Mouse (Mus musculus) ES-Bruce4 (cell line): ENCODE measurements around the gene Ccdc155. TPM values are rescaled to one million over a fixed set of nuclear protein-coding genes. Genes with fewer than 3 reads are reported as not detected.

Experiments
- H3K27ac ChIP-seq: 2 replicates; pipeline ENCODE4 v1.5.1; 2012; ENCODE audit warnings: low read length, inconsistent platforms; ENCODE audit not compliant: insufficient read depth
- H3K27me3 ChIP-seq: 2 replicates; pipeline ENCODE4 v1.6.1; 2012; ENCODE audit warnings: mild to moderate bottlenecking, low read length, inconsistent platforms; ENCODE audit not compliant: control insufficient read depth, poor library complexity, insufficient read depth, severe bottlenecking
- H3K36me3 ChIP-seq: 2 replicates; pipeline ENCODE4 v1.6.1; 2012; ENCODE audit warnings: inconsistent platforms, mild to moderate bottlenecking, low read length, moderate library complexity; ENCODE audit not compliant: control insufficient read depth, poor library complexity, insufficient read depth, severe bottlenecking
- H3K4me1 ChIP-seq: one replicate; pipeline ENCODE4 v1.8.1; 2011; ENCODE audit warnings: low read length; ENCODE audit not compliant: control insufficient read depth, insufficient read depth
- H3K4me3 ChIP-seq: 2 replicates; pipeline ENCODE4 v1.5.1; 2011; ENCODE audit warnings: low read depth, mild to moderate bottlenecking, low read length
- H3K9ac ChIP-seq: 2 replicates; pipeline ENCODE4 v1.6.1; 2012; ENCODE audit warnings: low read depth, mild to moderate bottlenecking, inconsistent platforms; ENCODE audit not compliant: poor library complexity, severe bottlenecking
- H3K9me3 ChIP-seq: replicated peaks from 2 replicates; pipeline ENCODE4 v1.6.1; 2012; ENCODE audit warnings: mild to moderate bottlenecking, low read length, inconsistent platforms; ENCODE audit not compliant: control insufficient read depth, poor library complexity, insufficient read depth, severe bottlenecking
- CTCF ChIP-seq: IDR thresholded peaks from one replicate; pipeline ENCODE4 v1.8.1; 2011; ENCODE audit warnings: low read depth, low read length
- EP300 ChIP-seq: IDR thresholded peaks from 2 replicates; pipeline ENCODE4 v1.6.1; 2011; ENCODE audit warnings: low read depth, low read length; ENCODE audit not compliant: insufficient read depth
- POLR2A ChIP-seq: IDR thresholded peaks from one replicate; pipeline ENCODE4 v1.8.1; 2011; ENCODE audit warnings: low read length; ENCODE audit not compliant: insufficient read depth
- polyA plus RNA-seq: library from polyadenylated mRNA; stranded (reverse); fragments of >200 nt; gene quantifications from 2 replicates; pipeline ENCODE4 v1.2.4, GENCODE M21; 2011; ENCODE audit warnings: low read depth; ENCODE audit not compliant: missing spikeins, insufficient read depth, insufficient read length

Ccdc155 gene
- polyA plus RNA-seq, 1 experiment, result 2.2 TPM

- H3K36me3 ChIP-seq, result 0 out of 2 replicates have a peak, but pooled peaks cover 6% of the 10 kb centered on the region
- H3K9me3 ChIP-seq, result no peaks in the 10 kb centered on the region
- no peaks in the 10 kb centered on the region for H3K4me1 ChIP-seq
- no peaks in the 10 kb centered on the region for H3K27me3 ChIP-seq
- no peak overlapping the region for H3K9ac ChIP-seq
- no peak for TF ChIP-seq CTCF
- no peak for TF ChIP-seq EP300
- no peak for TF ChIP-seq POLR2A
- no peak overlapping the region for H3K27ac ChIP-seq
- no peak overlapping the region for H3K4me3 ChIP-seq
Measured at GRCm38 (mm10) chr7:45145460-45145859, 59.2 kb downstream of the Ccdc155 start.

DNA sequence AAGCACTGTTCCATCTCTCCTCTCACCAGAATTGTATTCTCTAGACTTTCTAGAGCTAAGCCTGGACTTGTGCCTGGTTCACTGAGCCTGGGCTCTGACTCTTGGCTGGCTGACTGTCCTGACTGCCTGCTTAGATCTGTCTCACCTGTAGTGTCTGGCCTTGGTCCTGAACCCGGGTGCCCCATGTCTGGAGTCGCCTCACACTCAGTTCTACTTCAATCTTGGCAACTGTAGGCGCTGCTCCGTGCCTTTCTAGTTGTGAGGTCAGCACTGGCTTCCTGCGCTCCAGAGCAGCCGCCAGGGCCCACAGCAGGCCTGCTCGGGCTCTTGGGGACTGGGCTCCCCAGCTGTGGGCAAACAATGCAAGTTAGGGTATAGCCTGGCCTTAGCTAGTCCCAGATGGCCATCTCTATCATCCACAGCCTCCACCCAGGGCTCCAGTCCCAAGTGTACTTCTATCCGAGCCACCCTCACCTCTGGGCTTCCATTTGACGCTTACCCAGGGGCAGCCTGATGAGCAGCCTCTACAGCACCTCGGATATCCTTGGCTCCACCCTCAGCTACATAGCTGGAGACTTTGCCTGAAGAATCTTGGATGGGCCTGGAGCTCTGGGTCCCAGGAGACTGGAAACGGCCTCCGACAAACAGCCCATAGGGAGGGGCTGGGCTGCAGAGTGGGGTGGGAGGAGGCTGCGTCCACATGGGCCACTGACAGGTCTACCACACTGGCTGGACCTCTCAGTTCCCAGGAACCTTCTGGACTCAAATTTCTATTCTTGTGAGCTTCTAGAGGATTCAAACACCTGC lies 60.1 kb downstream of the Ccdc155 start:
- Histone ChIP-seq H3K36me3 (0 out of 2 replicates have a peak, but pooled peaks cover 6% of the 10 kb centered on the region), H3K9ac (no peak overlapping the region), H3K27me3 (no peaks in the 10 kb centered on the region), H3K4me3 (no peak overlapping the region), H3K9me3 (no peaks in the 10 kb centered on the region), H3K27ac (no peak overlapping the region), H3K4me1 (no peaks in the 10 kb centered on the region)
- TF ChIP-seq EP300 (no peak), CTCF (no peak), POLR2A (no peak)

DNA sequence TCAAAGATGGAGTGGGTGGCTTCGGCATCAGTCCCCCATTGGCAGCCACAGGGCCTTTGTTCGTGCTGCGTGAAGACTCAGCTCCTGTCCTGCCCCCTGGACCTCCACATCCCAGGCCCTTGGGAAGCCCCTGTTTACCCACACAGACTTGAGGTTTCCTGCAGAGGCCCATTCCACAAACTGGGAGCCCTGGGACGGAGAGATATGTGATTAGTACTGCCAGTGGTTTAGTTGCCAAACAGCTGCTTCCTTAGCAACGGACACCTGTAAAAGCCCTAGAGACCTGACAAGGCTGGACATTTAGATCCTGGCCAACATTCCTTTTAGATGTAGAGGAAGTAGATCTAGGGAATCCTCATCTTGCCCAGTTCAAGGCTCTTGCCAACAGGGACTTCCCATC lies 62.8 kb downstream of the Ccdc155 start:
- Histone ChIP-seq H3K4me1 (no peaks in the 10 kb centered on the region), H3K9ac (no peak overlapping the region), H3K9me3 (no peaks in the 10 kb centered on the region), H3K27me3 (no peaks in the 10 kb centered on the region), H3K36me3 (0 out of 2 replicates have a peak, but pooled peaks cover 6% of the 10 kb centered on the region), H3K27ac (no peak overlapping the region), H3K4me3 (no peak overlapping the region)
- TF ChIP-seq EP300 (no peak), POLR2A (no peak), CTCF (no peak)

DNA sequence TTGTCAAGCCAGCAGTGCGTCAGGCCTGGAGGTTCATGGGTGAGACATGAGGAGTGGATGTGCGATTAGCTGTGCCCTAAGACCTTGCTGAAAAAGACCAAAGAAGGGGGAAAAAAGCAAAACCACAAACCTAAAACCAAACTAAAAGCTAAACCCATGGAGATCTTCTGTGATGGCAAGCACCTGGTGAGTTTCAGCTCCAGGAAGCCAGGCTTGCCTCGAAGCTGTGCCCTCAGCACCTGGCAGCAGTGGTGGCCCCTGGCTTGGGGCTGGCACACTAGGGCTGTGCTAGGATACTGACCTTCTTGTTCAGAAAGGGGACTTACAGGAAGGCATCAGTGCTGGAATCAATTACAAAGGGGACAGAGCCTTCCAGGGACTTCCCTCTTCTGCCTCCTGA lies 63.4 kb downstream of the Ccdc155 start:
- TF ChIP-seq EP300 (no peak), CTCF (no peak), POLR2A (no peak)
- Histone ChIP-seq H3K27ac (no peak overlapping the region), H3K27me3 (no peaks in the 10 kb centered on the region), H3K4me1 (no peaks in the 10 kb centered on the region), H3K9me3 (no peaks in the 10 kb centered on the region), H3K9ac (no peak overlapping the region), H3K36me3 (0 out of 2 replicates have a peak, but pooled peaks cover 4% of the 10 kb centered on the region), H3K4me3 (no peak overlapping the region)

DNA sequence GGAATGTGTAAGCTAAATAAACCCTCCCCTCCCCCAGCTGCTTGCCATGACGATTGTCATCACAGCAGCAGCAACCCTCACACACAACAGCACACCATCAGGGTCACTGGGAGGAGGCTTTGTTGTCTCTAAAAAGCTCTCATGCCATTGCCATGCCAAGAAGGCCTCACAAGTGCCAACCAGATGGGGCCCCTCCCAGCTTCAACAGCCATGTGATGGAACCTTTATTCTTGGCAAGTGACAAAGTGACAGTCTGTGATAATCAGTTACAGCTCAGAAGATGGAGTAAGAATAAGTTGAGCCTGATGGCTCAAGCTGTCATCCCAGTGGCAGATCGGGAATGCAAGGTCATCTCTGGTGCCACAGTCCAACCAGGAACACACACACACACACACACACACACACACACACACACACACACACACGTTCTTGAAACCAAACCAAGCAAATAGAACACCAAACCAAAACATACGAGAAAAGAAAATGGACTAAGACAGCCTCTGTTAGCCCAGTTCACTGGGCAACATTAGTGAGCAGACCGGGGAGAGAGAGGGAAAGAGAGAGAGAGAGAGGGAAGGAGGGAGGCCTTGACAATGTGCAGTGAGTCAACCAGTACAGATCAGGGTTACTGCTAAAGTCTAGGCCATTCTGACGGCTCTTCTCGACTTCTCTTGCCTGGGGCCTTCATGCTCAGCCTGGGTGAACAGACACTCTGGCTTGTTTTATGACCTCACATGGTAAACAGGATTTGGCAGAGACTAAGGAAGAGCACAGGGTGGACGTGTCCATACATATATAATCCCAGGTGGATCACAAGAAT lies 64.6 kb downstream of the Ccdc155 start:
- Histone ChIP-seq H3K9me3 (no peaks in the 10 kb centered on the region), H3K36me3 (0 out of 2 replicates have a peak, but pooled peaks cover 4% of the 10 kb centered on the region), H3K9ac (no peak overlapping the region), H3K27me3 (no peaks in the 10 kb centered on the region), H3K4me3 (no peak overlapping the region), H3K4me1 (no peaks in the 10 kb centered on the region), H3K27ac (no peak overlapping the region)
- TF ChIP-seq CTCF (no peak), POLR2A (no peak), EP300 (no peak)
